Mouse (Mus musculus) G1E (cell line): ENCODE measurements at regions not wholly inside any gene's neighbourhood (a gene's known extent, or its start where the extent isn't known, plus 50 kb on each side); places are given as distances from the start of the nearest gene placed in this dataset.

Experiments used
- CTCF ChIP-seq: IDR thresholded peaks from 2 replicates; pipeline ENCODE4 v1.5.1; 2012; ENCODE audit warnings: low read depth, low read length, inconsistent platforms, mixed read lengths
- GATA1 ChIP-seq: IDR thresholded peaks from 2 replicates; pipeline ENCODE4 v1.6.1; 2012; ENCODE audit warnings: borderline replicate concordance, low read length, inconsistent platforms, mixed read lengths
- GATA2 ChIP-seq: IDR thresholded peaks from 2 replicates; pipeline ENCODE4 v1.6.1; 2012; ENCODE audit warnings: low read depth, low read length, inconsistent platforms, borderline replicate concordance
- POLR2AphosphoS5 ChIP-seq: IDR thresholded peaks from 2 replicates; pipeline ENCODE4 v1.6.1; 2012; ENCODE audit warnings: low read depth, low read length, inconsistent platforms; ENCODE audit not compliant: insufficient replicate concordance
- TAL1 ChIP-seq: conservative IDR thresholded peaks from 2 replicates; pipeline ENCODE4 v1.6.1; 2012; ENCODE audit warnings: low read depth, low read length, inconsistent platforms, mixed read lengths

- TF ChIP-seq CTCF = no peak
- TF ChIP-seq GATA1 = no peak
- no peak for TF ChIP-seq TAL1
- TF ChIP-seq POLR2AphosphoS5 = no peak
- TF ChIP-seq GATA2 = no peak
Observed at GRCm38 (mm10) chr13:97550172-97550571, 210.3 kb downstream of the Gm10260 start.
